Comparison of ENCODE assay signal across 24 mouse cellular contexts in the genomic region with DNA sequence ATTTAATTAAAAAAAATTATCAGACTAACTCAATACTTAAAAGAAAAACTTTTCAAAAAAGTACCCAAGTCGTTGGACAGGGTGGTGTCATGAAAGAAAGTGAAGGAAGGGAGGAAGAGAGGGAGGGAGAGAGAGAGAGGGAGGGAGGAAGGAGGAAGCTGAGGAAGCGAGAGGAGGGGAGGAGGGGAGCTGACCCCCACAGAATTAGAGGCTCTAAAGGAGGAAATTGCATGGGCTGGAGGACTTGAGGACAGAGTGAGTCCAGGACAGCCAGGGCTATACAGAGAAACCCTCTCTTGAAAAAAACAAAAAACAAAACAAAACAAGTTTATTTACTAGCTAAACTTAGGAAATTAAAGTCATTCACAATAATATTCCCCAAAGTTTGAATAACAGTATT. TPM values are rescaled to one million over a fixed set of nuclear protein-coding genes. Genes with fewer than 3 reads are reported as not detected.
DNase-seq lines count a peak whose midpoint lies in the region; ATAC-seq and TF ChIP-seq lines count a peak whose summit lies in the region.
"Had no signal": no experiment of that assay in that cellular context is flagged by ENCODE, and none has a peak within 500 bp of the region (broad histone marks: within the 10 kb centered on the region; RNA-seq: fewer than 3 reads in every experiment).

No protein-coding gene starts in this region.

- no peaks in the 10 kb centered on the region for H3K27me3 ChIP-seq in heart, adult 2 months (ENCODE audit: control insufficient read depth, insufficient read depth, low read length)
- no peaks in the 10 kb centered on the region for H3K27me3 ChIP-seq in hindbrain, postnatal 0 days (ENCODE audit: insufficient read depth, low read length)
- no peaks in the 10 kb centered on the region for H3K27me3 ChIP-seq in hindbrain, embryonic 10.5 days (ENCODE audit: insufficient read depth, poor library complexity, severe bottlenecking)
- H3K27me3 ChIP-seq: CH12.LX; embryonic facial prominence, embryonic 12.5 days; forebrain, embryonic 13.5 days; forebrain, embryonic 15.5 days; Patski had no signal

- ATAC-seq in hindbrain, postnatal 0 days = no peak
- ATAC-seq: activated CD4-positive, CD25-positive, alpha-beta regulatory T cell, adult 4 months; CD4-positive, CD25-positive, alpha-beta regulatory T cell, adult 4 months; forebrain, embryonic 13.5 days; forebrain, embryonic 15.5 days; forebrain, postnatal 0 days; Patski had no signal

- H3K79me2 ChIP-seq in heart, adult 2 months (replicated peaks; ENCODE audit: control insufficient read depth, insufficient read depth, low read length) = 0 out of 2 replicates have a peak, but pooled peaks cover 1% of the 10 kb centered on the region

- H3K36me3 ChIP-seq in heart, adult 2 months (ENCODE audit: control insufficient read depth, insufficient read depth, low read length) = peaks cover 44% of the 10 kb centered on the region
- H3K36me3 ChIP-seq in hindbrain, postnatal 0 days (ENCODE audit: insufficient read depth, low read length) = no peaks in the 10 kb centered on the region
- no peaks in the 10 kb centered on the region for H3K36me3 ChIP-seq in hindbrain, embryonic 10.5 days
- H3K36me3 ChIP-seq: embryonic facial prominence, embryonic 10.5 days; embryonic facial prominence, embryonic 12.5 days; forebrain, embryonic 15.5 days had no signal

- no peak for DNase-seq in heart, adult 2 months
- no peak for DNase-seq in heart, adult 8-10 months (ENCODE audit: low spot score)
- no peak for DNase-seq in hindbrain, postnatal 0 days (ENCODE audit: low spot score)
- no peak for DNase-seq in hindbrain, embryonic 10.5 days (ENCODE audit: low spot score)
- DNase-seq in adrenal gland, adult (ENCODE audit: inconsistent age in 2 of 2, low spot score in 1 of 2) = no peak
- DNase-seq: adrenal gland, adult 2 months; adrenal gland, postnatal 10 days; adrenal gland, postnatal 25 days; B cell, adult 2 months; cerebellum, adult 11 months; cerebellum, adult 18-20 months; cerebellum, adult 9-10 months; cerebellum, postnatal 10 days; cerebellum, postnatal 25 days; forebrain, postnatal 0 days had no signal

- H3K9ac ChIP-seq in heart, adult 2 months (ENCODE audit: low read depth, low read length) = no peak overlapping the region
- H3K9ac ChIP-seq in hindbrain, postnatal 0 days (replicated peaks; ENCODE audit: low read length) = no peak overlapping the region
- H3K9ac ChIP-seq: embryonic facial prominence, embryonic 12.5 days; forebrain, embryonic 13.5 days; forebrain, embryonic 15.5 days; forebrain, postnatal 0 days had no signal

- peak overlapping the region; percentile 5; the same call in 1 of the 2 replicates for H3K27ac ChIP-seq in heart, adult 2 months
- no peak overlapping the region for H3K27ac ChIP-seq in hindbrain, postnatal 0 days
- no peak overlapping the region for H3K27ac ChIP-seq in hindbrain, embryonic 10.5 days
- H3K27ac ChIP-seq: embryonic facial prominence, embryonic 10.5 days; embryonic facial prominence, embryonic 12.5 days; forebrain, embryonic 13.5 days; forebrain, embryonic 15.5 days had no signal

- TF ChIP-seq CTCF in heart, adult 2 months (IDR thresholded peaks at IDR 0.05) = no peak
- TF ChIP-seq CTCF in hindbrain, postnatal 0 days (IDR thresholded peaks at IDR 0.05; ENCODE audit: low read depth) = no peak

- H3K4me3 ChIP-seq in heart, adult 2 months = peak overlapping the region; percentile 3; the same call in 1 of the 2 replicates
- H3K4me3 ChIP-seq in hindbrain, postnatal 0 days (ENCODE audit: low read length) = no peak overlapping the region
- no peak overlapping the region for H3K4me3 ChIP-seq in hindbrain, embryonic 10.5 days
- H3K4me3 ChIP-seq: embryonic facial prominence, embryonic 10.5 days; embryonic facial prominence, embryonic 12.5 days; forebrain, embryonic 13.5 days; forebrain, embryonic 15.5 days had no signal

- intact Hi-C loops in heart, adult 2 months (cut with DNase I) = no loop called here

- no peaks in the 10 kb centered on the region for H3K9me3 ChIP-seq in hindbrain, postnatal 0 days (ENCODE audit: low read length)
- no peaks in the 10 kb centered on the region for H3K9me3 ChIP-seq in hindbrain, embryonic 10.5 days
- H3K9me3 ChIP-seq: embryonic facial prominence, embryonic 10.5 days; embryonic facial prominence, embryonic 12.5 days; forebrain, embryonic 13.5 days; forebrain, embryonic 15.5 days; G1E had no signal

- no peak for TF ChIP-seq EP300 in heart, adult 2 months (IDR thresholded peaks at IDR 0.05; ENCODE audit: insufficient read depth, low read depth, low read length)

- 12% methylated on average over 2 of the region's 2 CpGs for WGBS in heart, adult 2 months
- WGBS in hindbrain, postnatal 0 days = 50% methylated on average over 2 of the region's 2 CpGs
- WGBS in hindbrain, embryonic 10.5 days = 72% methylated on average over 2 of the region's 2 CpGs

- no peak for TF ChIP-seq POLR2A in heart, adult 2 months (IDR thresholded peaks at IDR 0.05; ENCODE audit: insufficient read depth, low read depth, low read length)

- H3K4me2 ChIP-seq in hindbrain, postnatal 0 days (ENCODE audit: low read depth, low read length) = 0 out of 2 replicates have a peak overlapping the region, but pooled peaks have one; percentile 7
- H3K4me2 ChIP-seq: embryonic facial prominence, embryonic 12.5 days; forebrain, embryonic 13.5 days; forebrain, embryonic 15.5 days had no signal

- peaks cover 24% of the 10 kb centered on the region for H3K4me1 ChIP-seq in heart, adult 2 months (ENCODE audit: control insufficient read depth, insufficient read depth, low read length)
- H3K4me1 ChIP-seq in hindbrain, postnatal 0 days (ENCODE audit: insufficient read depth, low read length) = no peaks in the 10 kb centered on the region
- H3K4me1 ChIP-seq in hindbrain, embryonic 10.5 days (replicated peaks) = no peaks in the 10 kb centered on the region

RNA-seq across cellular contexts. Expression of gene Qk, which starts 27.1 kb away (rescaled TPM):
- total RNA-seq in heart, adult 2 months (2021) = 100 to 1,000 TPM; 469 to 514 TPM
- polyA plus RNA-seq in heart, adult 2 months (2012; rRNA removed) = 342 and 549 TPM in 2 replicates
- 100 to 1,000 TPM; 453 to 510 (median 503) TPM for total RNA-seq in heart, adult 8-10 months (2022)
- total RNA-seq in hindbrain, postnatal 0 days (2014; rRNA removed) = 466 and 482 TPM in 2 replicates
- 66.7 and 77.3 TPM in 2 replicates for polyA plus RNA-seq in hindbrain, postnatal 0 days (2015; fragmentation: Nextera tagmentation; extraction: Ambion mirVana)
- 34.6 and 41.4 TPM in 2 replicates for polyA plus RNA-seq in hindbrain, embryonic 10.5 days (2016; fragmentation: Nextera tagmentation; extraction: Ambion mirVana)
